Mouse (Mus musculus) c-Kit-positive CD71-positive TER-119-positive erythroid progenitor cells, embryonic 14.5 days (primary cell): Measurements from ENCODE around the gene Large1.

Source experiments
- DNase-seq: peaks from one replicate; pipeline ENCODE4 v3.0.0-alpha.2; 2013; ENCODE audit warnings: low spot score

The Large1 gene

DNA sequence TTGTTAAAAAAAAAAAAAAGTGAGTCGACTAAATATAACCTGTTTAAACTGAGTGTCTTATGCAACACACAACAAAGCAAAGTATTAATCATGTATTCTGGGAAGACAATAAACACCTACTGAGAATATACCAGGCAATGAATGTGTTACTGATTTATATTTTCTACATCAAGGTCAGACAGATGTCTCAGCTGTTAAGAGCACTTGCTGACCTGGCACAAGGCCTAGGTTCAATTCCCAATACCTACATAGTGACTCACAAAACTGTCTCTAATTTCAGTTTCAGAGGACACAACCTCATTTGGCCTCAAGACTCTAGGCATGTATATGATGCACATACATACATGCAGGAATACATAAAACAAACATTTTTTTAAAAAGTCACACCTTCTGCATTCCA lies 575.5 kb downstream of the Large1 start:
- no peak for DNase-seq

DNA sequence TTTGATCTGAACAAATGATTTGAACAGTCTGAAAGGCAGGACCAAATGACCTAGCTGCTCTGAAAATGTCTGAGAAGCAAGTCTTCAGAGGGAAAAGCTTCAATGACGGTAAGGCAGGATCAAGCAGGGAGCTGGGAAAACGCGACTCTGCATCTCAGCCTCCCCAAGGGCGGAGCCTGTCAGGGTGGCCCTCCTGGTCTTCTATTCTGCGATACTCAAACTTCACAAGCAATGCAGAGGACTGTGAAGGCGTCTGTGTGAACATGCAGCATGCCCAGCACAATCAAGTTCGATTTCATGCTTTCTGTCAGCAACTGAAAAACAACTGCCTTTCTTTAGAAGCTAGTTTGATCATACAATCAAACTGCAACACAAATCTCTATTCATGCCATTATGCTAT lies 586.6 kb downstream of the Large1 start:
- no peak for DNase-seq

DNA sequence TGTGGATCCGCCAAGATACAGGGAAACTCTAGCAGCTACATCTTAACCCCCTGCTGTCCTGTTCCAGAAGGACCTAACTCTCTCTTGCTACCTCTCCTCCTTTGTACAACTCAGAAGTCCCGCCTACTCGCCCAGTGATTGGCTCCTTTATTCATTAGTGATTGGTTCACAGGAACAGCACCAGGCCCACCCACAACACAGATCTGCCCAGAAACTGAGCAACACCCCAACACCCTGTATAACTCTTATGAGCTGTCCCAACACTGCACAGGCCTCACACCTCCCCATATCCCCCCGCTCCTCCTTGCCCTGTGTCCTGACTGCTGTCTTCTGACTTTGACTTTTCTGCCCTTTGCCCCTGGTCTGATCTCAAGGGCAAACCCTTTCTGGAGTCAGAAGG lies 587.6 kb downstream of the Large1 start:
- no peak for DNase-seq
